Mouse (Mus musculus): ENCODE measurements around the gene Cyp8b1. TPM values are rescaled to one million over a fixed set of nuclear protein-coding genes. Genes with fewer than 3 reads are reported as not detected.

Gene Cyp8b1
- polyA plus RNA-seq, 1 experiment from 2014 or later, result not detected

DNA sequence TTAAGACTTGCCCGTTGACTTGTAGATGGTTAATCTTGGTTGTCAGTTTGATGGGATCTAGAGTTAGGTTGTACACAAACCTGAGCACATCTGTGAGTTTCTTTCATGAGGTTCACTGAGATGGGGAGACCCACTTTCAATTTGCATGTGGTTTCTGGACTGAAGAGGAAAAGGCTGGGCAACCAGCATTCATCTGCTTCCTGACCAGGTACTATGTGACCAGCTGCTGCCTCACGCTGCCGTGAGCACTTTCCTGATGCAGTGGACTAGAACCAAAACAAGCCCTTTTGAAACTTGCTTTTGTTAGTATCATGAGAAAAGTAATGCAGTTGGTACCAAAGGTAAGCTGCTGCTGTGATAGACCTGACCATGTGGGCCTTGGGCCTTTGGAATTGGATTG is 26.9 kb upstream of the Cyp8b1 start:
- WGBS, result 91% methylated on average over 3 of the region's 3 CpGs
- no peaks in the 10 kb centered on the region for H3K4me1 ChIP-seq (replicated peaks; ENCODE audit: control insufficient read depth, insufficient read depth, low read length)
- no peak overlapping the region for H3K4me2 ChIP-seq (replicated peaks)

DNA sequence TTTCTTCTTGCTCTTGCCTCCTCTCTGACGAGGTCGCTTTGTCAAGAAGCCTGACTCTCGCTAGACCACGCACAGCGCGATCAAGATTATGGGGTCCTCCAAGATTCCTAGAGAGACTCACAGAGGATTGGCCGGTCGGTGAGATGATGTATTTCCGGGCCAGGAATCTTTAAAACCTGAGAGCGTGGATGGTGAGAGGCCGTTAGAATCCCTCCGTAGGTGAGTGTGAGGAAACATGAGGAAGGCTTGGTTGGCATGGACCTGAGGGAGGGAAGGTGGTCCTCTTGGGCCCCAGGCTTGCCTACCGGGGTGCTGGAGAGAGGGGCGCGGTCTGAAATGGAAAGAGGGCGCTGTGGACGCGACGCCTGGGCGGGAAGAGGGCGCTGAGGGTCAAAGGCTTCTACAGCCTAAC is 21.8 kb upstream of the Cyp8b1 start:
- no peaks in the 10 kb centered on the region for H3K27me3 ChIP-seq (ENCODE audit: control insufficient read depth, insufficient read depth, low read length)
- H3K27ac ChIP-seq, result peak overlapping the region; percentile 67
- H3K9ac ChIP-seq, result peak overlapping the region; percentile 56
- WGBS, result 53% methylated on average over 21 of the region's 21 CpGs
- H3K9me3 ChIP-seq (ENCODE audit: control insufficient read depth, low read length), result no peaks in the 10 kb centered on the region
- H3K36me3 ChIP-seq (replicated peaks; ENCODE audit: control insufficient read depth, insufficient read depth), result no peaks in the 10 kb centered on the region
- peak overlapping the region; percentile 52 for H3K4me2 ChIP-seq (replicated peaks)
- no peaks in the 10 kb centered on the region for H3K4me1 ChIP-seq (replicated peaks; ENCODE audit: control insufficient read depth, insufficient read depth, low read length)
- peak; percentile 78; the same call in 1 of the 2 replicates for ATAC-seq (ENCODE audit: low FRiP score)
- H3K4me3 ChIP-seq (replicated peaks; ENCODE audit: low read length), result peak overlapping the region; percentile 42
- DNase-seq (ENCODE audit: low spot score), result peak; percentile 34

More for the DNA sequence above, 26.9 kb upstream of the Cyp8b1 start:
- H3K36me3 ChIP-seq (replicated peaks; ENCODE audit: control insufficient read depth, insufficient read depth), result no peaks in the 10 kb centered on the region
- no peak overlapping the region for H3K9ac ChIP-seq
- DNase-seq (ENCODE audit: low spot score), result no peak
- no peak overlapping the region for H3K4me3 ChIP-seq (replicated peaks; ENCODE audit: low read length)
- H3K9me3 ChIP-seq (ENCODE audit: control insufficient read depth, low read length), result no peaks in the 10 kb centered on the region
- no peak overlapping the region for H3K27ac ChIP-seq
- ATAC-seq (ENCODE audit: low FRiP score), result no peak
- H3K27me3 ChIP-seq (ENCODE audit: control insufficient read depth, insufficient read depth, low read length), result no peaks in the 10 kb centered on the region

DNA sequence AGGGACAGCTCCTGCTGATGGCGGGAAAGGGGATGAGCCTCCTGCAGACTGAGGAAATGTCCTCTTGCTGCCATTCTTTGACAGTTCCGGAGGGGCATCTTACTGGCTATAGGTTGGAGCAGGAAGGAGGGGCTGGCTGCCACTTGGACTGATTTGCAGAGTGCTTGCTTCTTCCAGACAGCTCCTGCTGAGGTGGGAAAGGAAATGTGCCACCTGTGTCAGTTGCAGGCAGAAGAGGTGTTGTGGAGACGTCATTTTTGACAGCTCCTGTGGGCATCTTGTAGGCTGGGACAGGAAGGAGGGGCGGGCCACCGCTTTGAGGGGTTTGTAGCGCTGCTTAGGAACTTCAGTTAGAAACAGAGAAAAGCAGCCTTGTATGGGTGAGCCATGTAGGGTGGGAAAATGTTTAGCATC is 21.4 kb upstream of the Cyp8b1 start:
- no peaks in the 10 kb centered on the region for H3K27me3 ChIP-seq (ENCODE audit: control insufficient read depth, insufficient read depth, low read length)
- no peak for DNase-seq (ENCODE audit: low spot score)
- peak overlapping the region; percentile 40; the same call in 1 of the 2 replicates for H3K9ac ChIP-seq
- H3K27ac ChIP-seq, result peak overlapping the region; percentile 67
- peak overlapping the region; percentile 52 for H3K4me2 ChIP-seq (replicated peaks)
- 72% methylated on average over 6 of the region's 6 CpGs for WGBS
- peak overlapping the region; percentile 42 for H3K4me3 ChIP-seq (replicated peaks; ENCODE audit: low read length)
- no peaks in the 10 kb centered on the region for H3K36me3 ChIP-seq (replicated peaks; ENCODE audit: control insufficient read depth, insufficient read depth)
- peak; percentile 51; the same call in 1 of the 2 replicates for ATAC-seq (ENCODE audit: low FRiP score)
- no peaks in the 10 kb centered on the region for H3K9me3 ChIP-seq (ENCODE audit: control insufficient read depth, low read length)
- no peaks in the 10 kb centered on the region for H3K4me1 ChIP-seq (replicated peaks; ENCODE audit: control insufficient read depth, insufficient read depth, low read length)

DNA sequence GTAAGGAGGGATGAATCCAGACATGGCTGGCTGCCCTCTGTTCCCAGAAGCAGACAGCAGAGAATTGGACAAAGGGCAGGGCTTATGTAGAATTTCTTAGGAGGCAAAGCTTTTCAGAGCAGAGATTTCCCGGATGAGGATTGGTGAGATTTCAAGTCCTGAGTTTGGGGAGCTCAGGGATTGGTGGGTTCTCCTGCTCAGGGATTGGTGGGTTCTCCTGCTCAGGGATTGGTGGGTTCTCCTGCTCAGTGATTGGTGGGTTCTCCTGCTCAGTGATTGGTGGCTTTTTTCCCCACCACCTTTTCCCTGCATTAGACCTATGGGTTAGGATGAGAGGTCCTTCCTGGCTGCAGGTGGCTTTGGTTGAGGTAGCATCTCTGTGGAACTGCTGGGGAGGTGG is 20.8 kb upstream of the Cyp8b1 start:
- Histone ChIP-seq H3K9me3 (ENCODE audit: control insufficient read depth, low read length) (no peaks in the 10 kb centered on the region), H3K27ac (peak overlapping the region; percentile 67; the same call in 1 of the 2 replicates), H3K9ac (no peak overlapping the region), H3K36me3 (replicated peaks; ENCODE audit: control insufficient read depth, insufficient read depth) (no peaks in the 10 kb centered on the region), H3K4me3 (replicated peaks; ENCODE audit: low read length) (peak overlapping the region; percentile 42), H3K27me3 (ENCODE audit: control insufficient read depth, insufficient read depth, low read length) (no peaks in the 10 kb centered on the region), H3K4me1 (replicated peaks; ENCODE audit: control insufficient read depth, insufficient read depth, low read length) (no peaks in the 10 kb centered on the region), H3K4me2 (replicated peaks) (peak overlapping the region; percentile 52)
- ATAC-seq (ENCODE audit: low FRiP score), result 0 out of 2 replicates have a peak, but pooled peaks have one; percentile 53
- 79% methylated on average over 1 of the region's 1 CpGs for WGBS
- DNase-seq (ENCODE audit: low spot score), result no peak

DNA sequence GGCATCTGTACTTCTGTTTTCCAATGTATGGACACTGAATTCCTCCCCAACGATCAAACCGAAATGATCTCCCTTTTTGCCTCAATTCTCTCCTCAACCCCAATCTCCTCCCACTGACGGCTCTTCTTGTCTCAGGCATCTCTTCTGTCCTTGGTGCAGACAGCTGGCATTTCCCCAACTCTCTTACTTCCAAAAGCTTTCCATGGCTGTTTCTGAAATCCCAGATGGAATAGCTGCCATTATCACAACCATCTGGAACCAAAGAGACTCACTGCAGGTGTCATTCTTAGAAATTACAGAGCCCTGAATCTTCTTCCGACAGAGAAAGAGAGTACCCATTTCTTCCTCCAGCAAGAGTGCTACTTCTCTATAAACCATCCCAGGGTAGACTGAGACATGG is 18.8 kb upstream of the Cyp8b1 start:
- H3K9ac ChIP-seq, result no peak overlapping the region
- no peak overlapping the region for H3K27ac ChIP-seq

DNA sequence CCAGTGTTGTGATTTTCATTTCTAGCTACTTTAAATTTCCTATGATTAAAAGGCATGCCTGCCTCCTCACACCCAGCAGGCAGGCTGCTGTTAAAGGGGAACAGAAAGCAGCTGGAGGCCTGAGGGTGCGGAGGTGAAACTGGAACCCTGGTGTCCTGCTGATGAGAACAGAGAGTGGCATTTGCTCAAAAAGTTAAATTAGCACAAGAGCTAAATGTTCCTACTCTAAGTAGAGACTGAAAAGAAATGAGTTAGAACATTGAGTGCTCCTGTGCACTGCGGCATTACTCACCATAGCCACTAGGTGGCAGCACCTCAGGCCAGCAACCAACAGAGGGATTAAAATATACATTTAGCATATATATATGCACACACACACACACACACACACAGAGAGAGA is 12.4 kb upstream of the Cyp8b1 start:
- Histone ChIP-seq H3K4me2 (replicated peaks) (no peak overlapping the region), H3K27ac (no peak overlapping the region), H3K9me3 (ENCODE audit: control insufficient read depth, low read length) (no peaks in the 10 kb centered on the region), H3K27me3 (ENCODE audit: control insufficient read depth, insufficient read depth, low read length) (no peaks in the 10 kb centered on the region), H3K9ac (no peak overlapping the region), H3K4me3 (replicated peaks; ENCODE audit: low read length) (no peak overlapping the region), H3K36me3 (replicated peaks; ENCODE audit: control insufficient read depth, insufficient read depth) (no peaks in the 10 kb centered on the region), H3K4me1 (replicated peaks; ENCODE audit: control insufficient read depth, insufficient read depth, low read length) (no peaks in the 10 kb centered on the region)
- peak; percentile 72 for DNase-seq (ENCODE audit: low spot score)
- 17% methylated on average over 2 of the region's 2 CpGs for WGBS
- no peak for ATAC-seq (ENCODE audit: low FRiP score)

More for the DNA sequence above, 18.8 kb upstream of the Cyp8b1 start:
- H3K4me3 ChIP-seq (replicated peaks; ENCODE audit: low read length), result no peak overlapping the region
- ATAC-seq (ENCODE audit: low FRiP score) (no peak), DNase-seq (ENCODE audit: low spot score) (no peak)
- H3K27me3 ChIP-seq (ENCODE audit: control insufficient read depth, insufficient read depth, low read length), result no peaks in the 10 kb centered on the region
- H3K36me3 ChIP-seq (replicated peaks; ENCODE audit: control insufficient read depth, insufficient read depth), result no peaks in the 10 kb centered on the region
- WGBS, result 82% methylated on average over 4 of the region's 4 CpGs
- H3K4me1 ChIP-seq (replicated peaks; ENCODE audit: control insufficient read depth, insufficient read depth, low read length), result no peaks in the 10 kb centered on the region
- no peaks in the 10 kb centered on the region for H3K9me3 ChIP-seq (ENCODE audit: control insufficient read depth, low read length)
- H3K4me2 ChIP-seq (replicated peaks), result no peak overlapping the region

DNA sequence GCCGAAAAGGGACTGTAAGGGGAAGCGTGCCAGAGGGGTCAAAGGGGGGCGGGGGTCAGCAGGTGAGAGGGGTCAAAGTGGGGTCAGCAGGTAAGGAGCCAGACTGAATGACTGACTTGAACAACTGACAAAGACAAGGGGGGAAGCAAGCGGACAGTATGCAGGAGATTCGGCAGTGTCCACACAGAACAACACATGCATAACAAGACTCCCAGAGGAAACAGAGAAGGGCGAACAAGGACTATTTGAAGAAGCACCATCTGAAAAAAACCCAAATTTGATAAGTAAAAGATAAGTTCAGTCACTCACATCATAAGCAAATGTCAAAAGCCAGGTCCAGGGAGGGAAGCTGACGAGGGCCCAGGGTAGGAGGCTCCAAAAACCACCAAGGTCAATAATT is 11.6 kb upstream of the Cyp8b1 start:
- no peak overlapping the region for H3K27ac ChIP-seq
- H3K4me1 ChIP-seq (replicated peaks; ENCODE audit: control insufficient read depth, insufficient read depth, low read length), result no peaks in the 10 kb centered on the region
- no peaks in the 10 kb centered on the region for H3K36me3 ChIP-seq (replicated peaks; ENCODE audit: control insufficient read depth, insufficient read depth)
- no peak for DNase-seq (ENCODE audit: low spot score)
- H3K9me3 ChIP-seq (ENCODE audit: control insufficient read depth, low read length), result no peaks in the 10 kb centered on the region
- no peaks in the 10 kb centered on the region for H3K27me3 ChIP-seq (ENCODE audit: control insufficient read depth, insufficient read depth, low read length)
- H3K4me2 ChIP-seq (replicated peaks), result no peak overlapping the region
- no peak for ATAC-seq (ENCODE audit: low FRiP score)
- WGBS, result 83% methylated on average over 7 of the region's 7 CpGs
- no peak overlapping the region for H3K4me3 ChIP-seq (replicated peaks; ENCODE audit: low read length)
- no peak overlapping the region for H3K9ac ChIP-seq

DNA sequence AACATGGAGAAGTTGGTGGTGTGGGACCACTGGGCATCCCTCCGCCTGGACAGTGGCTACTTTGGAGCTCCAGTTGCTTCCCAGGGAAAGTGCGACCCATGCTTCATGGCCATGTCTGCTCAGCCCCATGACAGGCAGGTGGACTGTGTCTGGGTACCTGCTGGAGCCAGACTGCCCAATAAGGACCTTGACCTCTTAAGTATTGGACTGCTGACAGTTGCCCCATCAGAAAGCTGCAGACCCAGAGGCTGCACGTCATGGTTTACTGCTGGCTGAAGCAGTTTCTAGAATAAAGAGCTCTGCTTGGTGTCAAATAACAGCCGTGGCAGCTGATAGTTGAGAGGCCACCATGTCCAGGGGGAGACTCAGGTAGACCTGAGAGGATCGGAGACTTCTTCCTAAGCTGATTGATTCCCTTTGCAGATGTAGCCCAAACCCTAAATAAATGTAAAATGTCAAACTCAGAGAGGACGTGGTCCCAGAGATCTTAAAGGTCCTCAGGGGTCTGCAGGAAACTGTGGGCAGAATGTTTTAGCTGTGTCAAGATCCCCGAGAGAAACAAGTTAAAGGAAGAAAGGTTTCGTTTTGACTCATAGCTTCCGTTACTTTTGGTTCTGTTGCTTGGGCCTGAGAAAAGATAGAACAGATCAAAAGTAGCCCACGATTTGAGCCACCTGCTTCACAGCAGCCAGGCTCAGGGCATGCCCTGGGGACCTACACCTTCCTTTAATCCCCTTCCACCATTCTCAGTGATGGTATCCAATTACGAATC is 10.7 kb upstream of the Cyp8b1 start:
- Histone ChIP-seq H3K27me3 (ENCODE audit: control insufficient read depth, insufficient read depth, low read length) (no peaks in the 10 kb centered on the region), H3K4me2 (replicated peaks) (no peak overlapping the region), H3K9ac (no peak overlapping the region), H3K4me1 (replicated peaks; ENCODE audit: control insufficient read depth, insufficient read depth, low read length) (no peaks in the 10 kb centered on the region), H3K4me3 (replicated peaks; ENCODE audit: low read length) (no peak overlapping the region), H3K9me3 (ENCODE audit: control insufficient read depth, low read length) (no peaks in the 10 kb centered on the region), H3K27ac (no peak overlapping the region), H3K36me3 (replicated peaks; ENCODE audit: control insufficient read depth, insufficient read depth) (no peaks in the 10 kb centered on the region)
- DNase-seq (ENCODE audit: low spot score) (no peak), ATAC-seq (ENCODE audit: low FRiP score) (no peak)
- WGBS, result 68% methylated on average over 11 of the region's 11 CpGs

DNA sequence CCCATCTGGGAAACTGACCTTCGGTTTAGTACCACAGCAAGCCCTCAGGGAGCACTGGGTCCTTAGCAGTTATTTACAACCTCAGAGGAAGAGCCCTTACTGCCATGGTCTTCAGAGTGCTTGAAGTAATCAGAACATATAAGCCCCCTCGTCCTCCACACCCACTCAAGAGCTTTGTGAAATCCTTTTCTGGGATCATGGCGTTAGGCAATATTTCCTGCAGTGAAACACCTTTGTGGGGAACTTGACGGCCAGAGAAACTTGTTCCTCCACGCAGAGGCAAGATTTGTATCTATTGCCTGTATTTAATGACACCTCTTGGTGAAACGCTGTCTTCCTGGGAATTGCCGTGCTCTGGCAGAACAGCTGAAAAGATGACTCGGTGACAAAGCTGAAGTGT is 9.9 kb upstream of the Cyp8b1 start:
- H3K9me3 ChIP-seq (ENCODE audit: control insufficient read depth, low read length), result no peaks in the 10 kb centered on the region
- ATAC-seq (ENCODE audit: low FRiP score) (no peak), DNase-seq (ENCODE audit: low spot score) (no peak)
- no peak overlapping the region for H3K4me2 ChIP-seq (replicated peaks)
- H3K27ac ChIP-seq, result no peak overlapping the region
- H3K36me3 ChIP-seq (replicated peaks; ENCODE audit: control insufficient read depth, insufficient read depth), result no peaks in the 10 kb centered on the region
- H3K4me1 ChIP-seq (replicated peaks; ENCODE audit: control insufficient read depth, insufficient read depth, low read length), result no peaks in the 10 kb centered on the region
- WGBS, result 88% methylated on average over 8 of the region's 8 CpGs
- H3K9ac ChIP-seq, result no peak overlapping the region
- no peaks in the 10 kb centered on the region for H3K27me3 ChIP-seq (ENCODE audit: control insufficient read depth, insufficient read depth, low read length)
- no peak overlapping the region for H3K4me3 ChIP-seq (replicated peaks; ENCODE audit: low read length)

All from hindbrain, embryonic 14.5 days (tissue).